Mouse (Mus musculus) Muller cell, postnatal 12 days (primary cell): ENCODE results near the gene Taok3.
"Not testable (repeated sequence)": the region's sequence is repeated elsewhere in the genome, so short reads cannot be mapped to it uniquely, and the experiment has no call there.

Source experiments
- DNase-seq: peaks from one replicate; pipeline ENCODE4 v3.0.0-alpha.2; 2015; ENCODE audit errors: inconsistent ontology term

The Taok3 gene

GRCm38 (mm10) chr5:117263566-117263965 is 143.6 kb downstream of the Taok3 start:
- DNase-seq = no peak

GRCm38 (mm10) chr5:117264701-117265100 is 144.8 kb downstream of the Taok3 start:
- no peak for DNase-seq

GRCm38 (mm10) chr5:117267913-117268312 is 148.0 kb downstream of the Taok3 start:
- DNase-seq = no peak

- no peak for DNase-seq
Observed at GRCm38 (mm10) chr5:117268749-117269148, 148.8 kb downstream of the Taok3 start.

GRCm38 (mm10) chr5:117269395-117269794 is 149.5 kb downstream of the Taok3 start:
- DNase-seq = no peak

GRCm38 (mm10) chr5:117271945-117272344 is 152.0 kb downstream of the Taok3 start:
- DNase-seq = no peak

GRCm38 (mm10) chr5:117274817-117275216 is 154.9 kb downstream of the Taok3 start:
- DNase-seq = no peak

- no peak for DNase-seq
Observed at GRCm38 (mm10) chr5:117277784-117278183, 157.9 kb downstream of the Taok3 start.

- DNase-seq = peak; percentile 65
Observed at GRCm38 (mm10) chr5:117278809-117279668, 159.1 kb downstream of the Taok3 start.

- no peak for DNase-seq
Observed at GRCm38 (mm10) chr5:117279669-117280050, 159.7 kb downstream of the Taok3 start.

- DNase-seq = no peak
Observed at GRCm38 (mm10) chr5:117281536-117281935, 161.6 kb downstream of the Taok3 start.

GRCm38 (mm10) chr5:117282360-117282759 is 162.4 kb downstream of the Taok3 start:
- DNase-seq = no peak

- DNase-seq = peak; percentile 88
Observed at GRCm38 (mm10) chr5:117284029-117284428, 164.1 kb downstream of the Taok3 start.

- DNase-seq = peak; percentile 9
Observed at GRCm38 (mm10) chr5:117284682-117285081, 164.8 kb downstream of the Taok3 start.

GRCm38 (mm10) chr5:117285266-117285665 is 165.3 kb downstream of the Taok3 start:
- DNase-seq = peak; percentile 10

GRCm38 (mm10) chr5:117286286-117286685 is 166.4 kb downstream of the Taok3 start:
- no peak for DNase-seq

GRCm38 (mm10) chr5:117286831-117287822 is 167.2 kb downstream of the Taok3 start, which contains the start of gene Pebp1:
Gene Pebp1, minus strand, starts transcription at chr5:117287625.
- DNase-seq = peak; percentile 95

GRCm38 (mm10) chr5:117289646-117290045 is 169.7 kb downstream of the Taok3 start:
- no peak for DNase-seq

GRCm38 (mm10) chr5:117290081-117290480 is 170.2 kb downstream of the Taok3 start:
- DNase-seq = no peak

GRCm38 (mm10) chr5:117291312-117291711 is 171.4 kb downstream of the Taok3 start:
- DNase-seq = no peak

GRCm38 (mm10) chr5:117292547-117292946 is 172.6 kb downstream of the Taok3 start:
- no peak for DNase-seq

- not testable (repeated sequence) for DNase-seq
Observed at GRCm38 (mm10) chr5:117293776-117294175, 173.8 kb downstream of the Taok3 start.
